Mouse (Mus musculus): ENCODE data around the gene Kcna4. TPM values are rescaled to one million over a fixed set of nuclear protein-coding genes. Genes with fewer than 3 reads are reported as not detected.

Gene Kcna4
- 1.1 TPM in 2 replicates for polyA plus RNA-seq (2016; fragmentation: Nextera tagmentation; extraction: Ambion mirVana)

DNA sequence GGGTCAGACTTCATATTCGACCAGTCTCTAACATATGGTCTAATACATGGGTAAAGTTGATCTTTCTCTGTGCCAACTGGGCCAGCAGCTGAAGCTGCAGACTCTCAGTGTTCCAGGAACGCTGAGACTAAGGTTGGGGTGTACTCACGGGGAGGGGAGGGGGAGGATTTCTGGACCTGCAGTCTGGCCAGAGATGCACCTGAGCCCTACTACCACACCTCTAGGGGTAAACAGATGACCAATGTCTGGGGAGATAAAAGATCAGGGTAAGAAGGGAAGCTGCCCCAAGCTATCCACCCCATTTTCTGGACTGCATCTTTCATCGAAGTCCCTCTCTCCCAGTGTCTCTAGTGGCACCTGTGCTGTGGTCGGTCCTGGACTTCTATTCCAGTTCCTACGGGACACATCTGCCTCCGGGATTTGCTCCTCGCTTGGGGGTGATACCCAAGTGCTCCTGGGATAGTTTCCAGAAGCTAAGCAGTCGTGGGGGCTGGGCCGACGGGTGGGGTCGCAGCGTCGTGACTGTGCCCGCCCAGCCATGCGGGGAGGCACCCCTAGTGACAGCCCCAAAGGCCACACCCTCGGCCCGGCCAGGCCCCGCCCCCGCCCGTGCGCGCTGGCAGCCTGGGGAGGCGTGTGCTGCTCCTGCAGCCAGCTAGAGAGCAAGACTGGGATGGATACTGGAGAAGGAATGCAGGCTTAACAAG, at the start of gene Kcna4:
Gene Kcna4 (plus strand): TSS at position 650 of the 707 bp plus-strand sequence.
- 4% methylated on average over 24 of the region's 24 CpGs for WGBS
- Histone ChIP-seq H3K9ac (peak within 1 kb of the TSS; percentile 44; the same call in 1 of the 2 replicates), H3K4me1 (0 out of 2 replicates have a peak, but pooled peaks cover 12% of the 10 kb centered on the region), H3K9me3 (no peaks in the 10 kb centered on the region), H3K27me3 (peaks cover 26% of the 10 kb centered on the region; the same call in 1 of the 2 replicates), H3K27ac (no peak within 1 kb of the TSS), H3K4me2 (peak within 1 kb of the TSS; percentile 89), H3K4me3 (replicated peaks) (peak within 1 kb of the TSS; percentile 47), H3K36me3 (replicated peaks) (no peaks in the 10 kb centered on the region)
- ATAC-seq (ENCODE audit: low FRiP score), result peak; percentile 97

DNA sequence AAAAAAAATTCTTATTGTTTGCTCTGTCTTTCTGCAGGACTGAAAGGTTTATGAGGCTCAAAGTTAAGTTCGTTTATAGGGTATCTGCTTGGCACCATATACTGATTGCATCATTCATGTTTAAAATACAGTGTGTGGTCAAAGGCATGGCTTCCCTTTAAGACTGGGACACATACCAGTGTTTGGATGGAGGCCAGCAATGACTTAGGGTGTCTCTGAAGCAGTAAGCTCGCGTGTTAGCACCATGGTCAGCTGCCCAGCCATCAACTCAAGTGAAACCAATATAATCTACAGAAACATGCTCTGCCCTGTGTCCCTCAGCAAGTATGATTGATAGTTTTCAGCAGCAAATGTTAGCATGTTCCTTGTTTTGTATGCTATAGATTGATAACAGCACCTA, 32.3 kb upstream of the Kcna4 start:
- Histone ChIP-seq H3K9ac (no peak overlapping the region), H3K4me2 (no peak overlapping the region), H3K27me3 (no peaks in the 10 kb centered on the region), H3K9me3 (no peaks in the 10 kb centered on the region), H3K36me3 (replicated peaks) (no peaks in the 10 kb centered on the region), H3K27ac (no peak overlapping the region), H3K4me3 (replicated peaks) (no peak overlapping the region), H3K4me1 (no peaks in the 10 kb centered on the region)
- 88% methylated on average over 3 of the region's 3 CpGs for WGBS
- ATAC-seq (ENCODE audit: low FRiP score), result no peak

DNA sequence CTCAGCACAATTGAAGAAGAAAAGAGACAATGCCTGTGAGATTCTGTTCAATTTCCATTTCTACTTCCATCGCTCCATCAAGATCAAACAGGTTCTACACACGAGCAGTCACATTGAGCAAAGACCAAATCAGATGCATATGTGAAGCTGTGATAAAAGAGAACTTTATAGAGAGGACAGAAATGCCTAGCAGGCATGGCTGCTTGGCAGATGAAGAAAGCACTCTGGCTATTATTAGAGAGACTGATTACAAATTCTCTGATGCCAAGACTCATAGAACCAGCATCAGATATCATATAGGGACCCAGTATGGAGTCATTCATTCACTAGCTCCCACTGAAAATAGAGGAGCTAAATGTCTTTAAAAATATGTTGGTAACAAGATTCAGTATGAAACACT, 24.2 kb upstream of the Kcna4 start:
- Histone ChIP-seq H3K9ac (no peak overlapping the region), H3K36me3 (replicated peaks) (no peaks in the 10 kb centered on the region), H3K9me3 (no peaks in the 10 kb centered on the region), H3K27me3 (no peaks in the 10 kb centered on the region), H3K4me1 (no peaks in the 10 kb centered on the region), H3K4me3 (replicated peaks) (no peak overlapping the region), H3K4me2 (no peak overlapping the region), H3K27ac (no peak overlapping the region)
- ATAC-seq (ENCODE audit: low FRiP score), result no peak
- 83% methylated on average over 2 of the region's 2 CpGs for WGBS

DNA sequence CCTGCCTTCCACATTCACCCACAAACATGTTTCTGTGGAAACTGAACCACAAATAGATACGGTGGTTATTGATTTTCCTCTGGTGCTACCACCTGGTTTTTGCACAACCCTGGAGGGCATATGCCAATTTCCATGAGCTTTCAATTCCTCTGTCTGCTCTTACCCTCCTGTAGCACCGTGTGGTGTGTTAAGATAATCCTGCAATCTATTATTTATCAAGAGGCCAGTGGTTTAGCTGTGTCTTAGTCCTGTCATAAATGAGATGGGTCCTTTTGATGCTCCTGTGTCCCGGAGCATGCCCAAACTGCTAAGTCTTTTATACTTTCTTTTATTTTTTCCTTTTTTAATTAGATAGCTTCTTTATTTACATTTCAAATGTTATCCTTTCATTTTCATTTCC, 20.4 kb upstream of the Kcna4 start:
- no peak overlapping the region for H3K9ac ChIP-seq
- no peaks in the 10 kb centered on the region for H3K36me3 ChIP-seq (replicated peaks)
- ATAC-seq (ENCODE audit: low FRiP score), result no peak
- H3K9me3 ChIP-seq, result no peaks in the 10 kb centered on the region
- H3K27ac ChIP-seq, result no peak overlapping the region
- 77% methylated on average over 3 of the region's 3 CpGs for WGBS
- no peak overlapping the region for H3K4me2 ChIP-seq
- H3K4me1 ChIP-seq, result no peaks in the 10 kb centered on the region
- no peaks in the 10 kb centered on the region for H3K27me3 ChIP-seq
- no peak overlapping the region for H3K4me3 ChIP-seq (replicated peaks)

DNA sequence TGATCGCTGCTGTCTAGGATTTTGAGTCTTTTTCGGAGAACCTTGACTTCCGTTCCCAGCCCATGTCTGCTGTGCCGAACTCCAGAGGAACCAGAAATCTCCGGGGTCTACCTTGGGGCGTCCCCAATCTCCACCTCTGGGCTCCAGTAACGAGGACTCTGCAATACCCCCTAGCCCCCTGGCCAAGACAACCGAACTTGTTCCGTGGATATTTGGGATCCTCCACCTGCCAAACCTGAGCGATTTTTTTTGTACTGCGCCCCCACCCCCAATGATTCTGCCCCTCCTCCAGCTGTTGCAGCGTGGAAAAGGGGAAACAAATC, 219 bp downstream of the Kcna4 start:
- ATAC-seq (ENCODE audit: low FRiP score), result peak; percentile 71
- Histone ChIP-seq H3K36me3 (replicated peaks) (no peaks in the 10 kb centered on the region), H3K4me1 (0 out of 2 replicates have a peak, but pooled peaks cover 12% of the 10 kb centered on the region), H3K4me2 (peak overlapping the region; percentile 89), H3K9me3 (no peaks in the 10 kb centered on the region), H3K27ac (no peak overlapping the region), H3K9ac (peak overlapping the region; percentile 44; the same call in 1 of the 2 replicates), H3K4me3 (replicated peaks) (peak overlapping the region; percentile 47), H3K27me3 (peaks cover 26% of the 10 kb centered on the region; the same call in 1 of the 2 replicates)
- 1% methylated on average over 12 of the region's 12 CpGs for WGBS

DNA sequence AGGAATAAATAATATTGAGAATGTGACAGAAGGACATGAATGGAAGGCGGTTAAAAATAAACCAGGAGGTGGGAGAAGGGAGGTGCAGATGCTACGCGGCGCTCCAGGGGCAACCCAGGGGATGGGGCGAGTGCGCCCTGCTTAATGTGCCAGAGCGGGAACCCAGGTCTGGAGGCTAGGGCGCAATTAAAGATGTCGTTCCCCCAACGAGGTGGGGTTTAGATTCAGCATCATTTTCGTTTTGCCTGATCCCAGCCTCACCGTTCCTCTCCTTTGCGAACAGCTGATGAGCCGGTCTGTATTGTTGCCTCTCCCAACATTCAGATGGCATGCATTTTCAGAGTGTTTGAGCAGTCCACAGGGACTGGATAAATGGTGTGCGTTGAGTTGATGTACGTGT, 703 bp downstream of the Kcna4 start:
- 2% methylated on average over 16 of the region's 16 CpGs for WGBS
- H3K9ac ChIP-seq, result 0 out of 2 replicates have a peak overlapping the region, but pooled peaks have one; percentile 44
- peaks cover 26% of the 10 kb centered on the region; the same call in 1 of the 2 replicates for H3K27me3 ChIP-seq
- no peaks in the 10 kb centered on the region for H3K36me3 ChIP-seq (replicated peaks)
- H3K9me3 ChIP-seq, result no peaks in the 10 kb centered on the region
- peak overlapping the region; percentile 89 for H3K4me2 ChIP-seq
- H3K4me1 ChIP-seq, result 0 out of 2 replicates have a peak, but pooled peaks cover 12% of the 10 kb centered on the region
- ATAC-seq (ENCODE audit: low FRiP score), result peak; percentile 42; the same call in 1 of the 2 replicates
- peak overlapping the region; percentile 47 for H3K4me3 ChIP-seq (replicated peaks)
- no peak overlapping the region for H3K27ac ChIP-seq

DNA sequence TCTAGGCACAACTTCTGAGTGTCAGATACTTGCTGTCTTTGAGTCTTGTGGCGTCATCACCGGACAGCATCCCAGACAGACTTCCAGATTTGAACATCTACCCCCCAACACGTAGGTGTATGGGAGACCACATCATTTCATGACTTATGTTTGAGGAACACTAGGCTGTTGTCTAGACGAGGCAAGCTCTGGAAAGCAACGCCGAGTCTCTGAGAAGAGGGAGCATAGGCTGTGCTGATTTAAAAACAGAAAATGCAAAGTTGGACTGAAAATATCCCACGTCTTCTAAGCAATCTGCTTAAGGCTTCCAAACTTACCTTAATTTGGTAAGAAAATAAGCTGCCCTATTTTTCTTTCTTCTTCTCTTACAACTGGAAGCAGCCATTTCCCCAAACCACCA, 4.1 kb downstream of the Kcna4 start:
- H3K27ac ChIP-seq, result no peak overlapping the region
- 92% methylated on average over 7 of the region's 7 CpGs for WGBS
- H3K4me2 ChIP-seq, result no peak overlapping the region
- no peak overlapping the region for H3K9ac ChIP-seq
- H3K36me3 ChIP-seq (replicated peaks), result no peaks in the 10 kb centered on the region
- peaks cover 21% of the 10 kb centered on the region; the same call in 1 of the 2 replicates for H3K27me3 ChIP-seq
- H3K4me1 ChIP-seq, result 0 out of 2 replicates have a peak, but pooled peaks cover 12% of the 10 kb centered on the region
- no peak overlapping the region for H3K4me3 ChIP-seq (replicated peaks)
- ATAC-seq (ENCODE audit: low FRiP score), result no peak
- no peaks in the 10 kb centered on the region for H3K9me3 ChIP-seq

DNA sequence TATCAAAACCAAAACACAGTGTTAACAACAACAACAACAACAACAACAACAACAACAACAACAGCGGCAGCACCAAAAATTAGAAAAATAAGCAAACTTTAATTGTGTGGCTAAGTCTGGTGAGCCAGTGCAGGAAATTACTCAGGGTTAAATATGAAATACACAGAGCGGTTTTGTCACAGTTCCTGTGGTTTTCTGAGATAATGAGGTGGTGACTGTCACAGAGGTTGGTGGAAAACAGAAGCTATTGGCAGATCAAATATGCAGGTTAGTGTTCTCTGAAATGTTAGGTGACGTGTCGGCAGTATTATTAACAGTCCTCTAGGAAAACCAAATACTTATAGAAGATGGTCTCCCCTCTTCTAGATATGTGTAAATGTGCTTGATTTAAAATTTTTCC, 11.4 kb downstream of the Kcna4 start:
- 92% methylated on average over 4 of the region's 4 CpGs for WGBS
- Histone ChIP-seq H3K36me3 (replicated peaks) (no peaks in the 10 kb centered on the region), H3K27me3 (no peaks in the 10 kb centered on the region), H3K4me2 (no peak overlapping the region), H3K4me3 (replicated peaks) (no peak overlapping the region), H3K4me1 (no peaks in the 10 kb centered on the region), H3K9me3 (no peaks in the 10 kb centered on the region), H3K27ac (no peak overlapping the region), H3K9ac (no peak overlapping the region)
- no peak for ATAC-seq (ENCODE audit: low FRiP score)

DNA sequence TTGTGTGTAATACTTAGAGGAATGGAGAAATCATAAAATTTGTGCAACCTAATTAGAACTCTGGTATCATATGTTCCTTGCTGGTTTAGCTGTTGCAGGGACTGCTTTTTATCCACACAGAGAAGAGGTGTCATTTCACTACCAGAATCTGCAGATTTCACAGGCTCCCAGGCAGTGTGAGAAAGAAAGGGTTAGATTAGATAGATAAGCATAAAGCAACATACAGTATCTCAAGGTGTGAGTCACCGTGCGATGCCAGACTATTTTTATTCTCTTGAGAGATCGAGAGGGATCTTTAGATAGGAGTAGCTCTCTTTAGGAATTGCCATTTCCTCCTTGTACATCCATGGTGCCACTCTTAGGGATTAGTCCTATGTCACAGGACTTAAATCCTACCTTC, 14.3 kb downstream of the Kcna4 start:
- no peak overlapping the region for H3K4me2 ChIP-seq
- no peaks in the 10 kb centered on the region for H3K9me3 ChIP-seq
- ATAC-seq (ENCODE audit: low FRiP score), result no peak
- no peaks in the 10 kb centered on the region for H3K36me3 ChIP-seq (replicated peaks)
- no peaks in the 10 kb centered on the region for H3K27me3 ChIP-seq
- no peak overlapping the region for H3K4me3 ChIP-seq (replicated peaks)
- no peaks in the 10 kb centered on the region for H3K4me1 ChIP-seq
- 82% methylated on average over 3 of the region's 3 CpGs for WGBS
- H3K27ac ChIP-seq, result no peak overlapping the region
- no peak overlapping the region for H3K9ac ChIP-seq

DNA sequence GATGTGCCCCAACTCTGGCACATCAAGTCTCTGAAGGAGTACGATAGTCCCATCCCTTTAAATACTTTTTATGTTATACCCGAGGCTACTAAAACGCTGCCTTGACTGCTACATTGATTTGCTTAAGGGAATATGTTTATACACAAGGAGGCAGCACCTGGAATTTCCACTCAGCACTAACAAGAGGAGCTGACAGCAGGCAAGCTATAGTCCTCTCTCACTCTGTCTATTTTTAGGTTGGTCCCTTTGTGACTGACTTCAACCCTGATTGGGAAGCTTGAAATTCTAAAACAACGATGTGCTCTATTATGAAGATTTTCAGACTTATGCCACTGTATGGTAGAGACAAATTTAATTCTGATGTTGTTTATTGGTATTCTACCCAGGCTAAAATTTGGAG, 15.6 kb downstream of the Kcna4 start:
- 79% methylated on average over 4 of the region's 4 CpGs for WGBS
- no peak overlapping the region for H3K4me3 ChIP-seq (replicated peaks)
- no peak overlapping the region for H3K4me2 ChIP-seq
- no peak for ATAC-seq (ENCODE audit: low FRiP score)
- no peaks in the 10 kb centered on the region for H3K27me3 ChIP-seq
- no peaks in the 10 kb centered on the region for H3K9me3 ChIP-seq
- no peaks in the 10 kb centered on the region for H3K4me1 ChIP-seq
- H3K36me3 ChIP-seq (replicated peaks), result no peaks in the 10 kb centered on the region
- no peak overlapping the region for H3K9ac ChIP-seq
- H3K27ac ChIP-seq, result no peak overlapping the region

DNA sequence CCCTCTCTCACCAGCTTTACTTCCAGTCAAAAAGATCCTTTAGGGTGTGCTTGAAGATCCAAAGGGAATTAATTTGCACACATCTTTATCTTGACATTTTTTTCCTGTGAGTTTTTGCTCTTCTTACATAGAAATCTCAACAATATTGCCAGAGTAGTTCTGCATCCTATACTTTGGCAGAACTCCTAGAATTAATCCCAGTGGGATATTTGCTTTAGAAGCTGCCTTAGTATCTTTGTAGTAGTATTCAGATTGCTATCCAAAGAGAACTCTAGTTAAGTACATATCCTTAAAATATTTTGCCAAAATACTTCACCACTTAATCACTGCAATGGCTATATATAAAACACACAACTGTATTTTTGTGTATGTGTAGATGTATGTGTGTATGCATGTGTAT, 28.2 kb downstream of the Kcna4 start:
- no peak for ATAC-seq (ENCODE audit: low FRiP score)
- Histone ChIP-seq H3K4me1 (0 out of 2 replicates have a peak, but pooled peaks cover 3% of the 10 kb centered on the region), H3K9ac (no peak overlapping the region), H3K4me2 (no peak overlapping the region), H3K36me3 (replicated peaks) (no peaks in the 10 kb centered on the region), H3K27ac (no peak overlapping the region), H3K4me3 (replicated peaks) (no peak overlapping the region), H3K9me3 (no peaks in the 10 kb centered on the region), H3K27me3 (no peaks in the 10 kb centered on the region)

DNA sequence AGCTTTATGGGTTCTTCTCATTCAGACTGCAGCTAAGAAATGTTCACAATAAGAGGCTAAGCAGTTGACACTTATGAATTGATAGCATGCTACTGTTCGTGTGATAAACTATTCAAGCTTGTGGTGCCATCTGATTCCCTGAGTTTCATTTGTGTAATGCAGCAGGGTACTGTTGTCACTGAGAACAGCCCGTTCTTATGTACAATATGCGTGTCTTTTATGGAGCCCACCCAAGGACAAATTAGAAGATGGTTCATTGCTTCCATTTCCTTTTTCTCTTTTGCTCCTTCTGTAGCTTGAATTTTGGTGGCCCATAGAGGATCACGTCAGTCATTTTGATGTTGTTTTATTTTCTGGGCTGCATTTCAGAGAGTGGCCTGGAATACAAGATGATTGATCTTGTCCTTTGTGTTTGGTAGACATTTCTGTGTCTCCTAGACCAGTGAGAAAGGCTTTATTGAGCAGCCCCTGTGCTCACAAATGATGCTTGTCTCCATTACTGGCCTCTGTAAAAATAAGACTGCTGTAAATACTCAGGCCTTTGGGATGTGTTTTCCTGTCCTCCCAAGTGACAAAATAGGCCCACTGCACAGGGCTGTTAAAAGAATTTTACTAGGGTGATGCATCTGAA, 31.3 kb downstream of the Kcna4 start:
- no peak overlapping the region for H3K9ac ChIP-seq
- no peaks in the 10 kb centered on the region for H3K27me3 ChIP-seq
- H3K4me3 ChIP-seq (replicated peaks), result no peak overlapping the region
- no peak overlapping the region for H3K27ac ChIP-seq
- ATAC-seq (ENCODE audit: low FRiP score), result peak; percentile 20; the same call in 1 of the 2 replicates
- no peak overlapping the region for H3K4me2 ChIP-seq
- 33% methylated on average over 4 of the region's 4 CpGs for WGBS
- H3K9me3 ChIP-seq, result no peaks in the 10 kb centered on the region
- H3K4me1 ChIP-seq, result 0 out of 2 replicates have a peak, but pooled peaks cover 3% of the 10 kb centered on the region
- H3K36me3 ChIP-seq (replicated peaks), result no peaks in the 10 kb centered on the region

DNA sequence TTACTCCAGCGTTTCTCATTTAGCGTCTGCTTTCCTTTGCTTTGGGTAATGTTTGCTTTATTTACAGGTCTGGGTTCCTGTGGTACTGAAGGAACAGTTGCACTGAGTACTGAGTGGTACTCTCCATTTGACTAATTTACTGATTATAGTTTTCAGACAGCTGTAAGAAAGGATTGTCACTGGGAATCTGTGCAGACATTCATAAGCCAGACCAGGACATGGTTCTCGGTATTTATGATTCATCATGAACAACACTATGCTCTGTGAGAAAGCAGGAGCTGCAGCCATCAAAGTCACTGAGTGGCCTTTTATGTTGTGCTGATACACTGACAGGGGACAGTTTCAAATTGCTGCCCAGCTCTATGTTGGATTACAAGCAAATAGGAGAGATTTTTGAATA, 33.7 kb downstream of the Kcna4 start:
- Histone ChIP-seq H3K27me3 (no peaks in the 10 kb centered on the region), H3K36me3 (replicated peaks) (no peaks in the 10 kb centered on the region), H3K27ac (no peak overlapping the region), H3K9me3 (no peaks in the 10 kb centered on the region), H3K4me2 (no peak overlapping the region), H3K4me1 (0 out of 2 replicates have a peak, but pooled peaks cover 3% of the 10 kb centered on the region), H3K4me3 (replicated peaks) (no peak overlapping the region), H3K9ac (no peak overlapping the region)
- ATAC-seq (ENCODE audit: low FRiP score), result no peak
- 94% methylated on average over 3 of the region's 3 CpGs for WGBS
